Mouse (Mus musculus) lung, postnatal 4 days (tissue): Measurements from ENCODE around the gene Bmyc.
A peak's percentile ranks its signal among the peaks of the same experiment; 100 is the strongest.
"Not testable (repeated sequence)": the region's sequence is repeated elsewhere in the genome, so short reads cannot be mapped to it uniquely, and the experiment has no call there.

Experiments used
- DNase-seq, 2 experiments: peaks; one replicate each; pipeline ENCODE4 v3.0.0; 2021

The Bmyc gene

GRCm38 (mm10) chr2:25706643-25707481, at the start of gene Bmyc:
Gene Bmyc, plus strand, starts transcription at chr2:25706739.
- peak; percentile 82 to 85 for DNase-seq

- no peak for DNase-seq
Observed at GRCm38 (mm10) chr2:25657246-25657645, 49.3 kb upstream of the Bmyc start.

- no peak for DNase-seq
Observed at GRCm38 (mm10) chr2:25657652-25658051, 48.9 kb upstream of the Bmyc start, which contains the start of gene Lcn5. Gene Lcn5, plus strand, starts transcription at chr2:25657952.

DNA sequence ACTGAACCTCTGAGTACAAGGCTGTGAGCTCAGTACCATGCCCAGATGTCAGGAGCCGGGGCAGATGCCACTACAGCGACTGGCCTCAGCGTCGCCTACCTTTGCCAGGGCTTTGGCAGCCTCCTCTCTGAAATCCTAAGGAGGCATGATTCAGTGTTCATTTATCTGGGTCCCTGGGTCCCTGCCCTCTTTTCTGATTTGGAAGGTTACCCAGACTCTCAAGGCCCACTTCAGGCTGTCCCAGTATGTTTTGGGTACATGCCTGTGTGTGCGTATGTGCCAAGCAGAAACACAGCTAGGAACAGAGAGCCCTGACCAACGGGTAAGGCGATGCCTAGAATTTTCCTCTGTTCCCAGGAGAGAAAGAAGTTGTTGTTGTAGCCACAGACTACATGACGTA, 46.3 kb upstream of the Bmyc start:
- peak in 1 of 2 experiments; percentile 7 for DNase-seq

GRCm38 (mm10) chr2:25661245-25661970, 45.1 kb upstream of the Bmyc start:
- DNase-seq = no peak

DNA sequence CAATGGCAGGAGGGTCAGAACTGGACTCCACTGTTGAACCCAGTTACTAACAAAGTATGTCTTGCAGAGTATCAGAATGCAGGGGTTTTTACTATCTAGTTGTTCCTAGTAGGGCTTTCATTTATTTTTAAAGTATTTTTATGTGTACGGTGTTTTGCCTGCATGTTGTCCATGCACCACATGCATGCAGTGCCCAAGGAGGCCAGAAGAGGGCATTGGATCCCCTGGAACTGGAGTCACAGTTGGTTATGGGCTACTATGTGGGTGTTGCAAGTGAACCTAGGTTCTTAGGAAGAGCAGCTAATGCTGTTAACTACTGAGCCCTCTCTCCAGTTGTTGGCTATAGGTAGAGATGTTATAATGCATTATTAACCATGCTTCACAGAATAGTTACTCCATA, 43.0 kb upstream of the Bmyc start:
- DNase-seq = peak in 1 of 2 experiments; percentile 55

- DNase-seq = no peak
Observed at GRCm38 (mm10) chr2:25664125-25664524, 42.4 kb upstream of the Bmyc start.

GRCm38 (mm10) chr2:25666516-25666915, 40.0 kb upstream of the Bmyc start:
- DNase-seq = no peak

GRCm38 (mm10) chr2:25676486-25676885, 30.1 kb upstream of the Bmyc start, which contains the start of gene Lcn6:
Gene Lcn6, plus strand, starts transcription at chr2:25676786.
- no peak for DNase-seq

GRCm38 (mm10) chr2:25679559-25679958, 27.0 kb upstream of the Bmyc start:
- DNase-seq = no peak

GRCm38 (mm10) chr2:25682426-25682825, 24.1 kb upstream of the Bmyc start, which contains the start of gene Lcn10:
Gene Lcn10, plus strand, starts transcription at chr2:25682726.
- DNase-seq = no peak

- DNase-seq = no peak
Observed at GRCm38 (mm10) chr2:25686941-25687340, 19.6 kb upstream of the Bmyc start.

GRCm38 (mm10) chr2:25694605-25695004, 11.9 kb upstream of the Bmyc start:
- DNase-seq = peak; percentile 23 to 65

GRCm38 (mm10) chr2:25696951-25697350, 9.6 kb upstream of the Bmyc start:
- DNase-seq = peak in 1 of 2 experiments; percentile 10

- DNase-seq = no peak
Observed at GRCm38 (mm10) chr2:25698696-25699095, 7.8 kb upstream of the Bmyc start.

DNA sequence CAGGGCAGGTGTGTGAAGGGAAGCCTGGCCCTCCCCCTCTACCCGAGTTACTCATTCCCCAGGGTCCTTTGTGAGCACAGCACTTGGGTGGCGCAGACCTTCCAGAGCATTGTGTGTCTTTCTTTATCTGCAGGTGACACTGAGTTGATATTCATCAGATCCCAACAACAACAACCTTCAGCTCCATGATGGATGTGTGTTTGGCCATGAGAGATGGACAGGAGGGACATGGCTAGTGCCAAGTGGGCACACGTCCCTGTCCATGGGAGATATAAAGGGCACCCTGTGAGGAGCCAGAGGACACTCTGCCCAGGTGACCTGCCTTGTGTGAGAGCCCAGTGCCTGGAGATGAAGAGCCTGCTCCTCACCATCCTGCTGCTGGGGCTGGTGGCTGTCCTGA, 6.8 kb upstream of the Bmyc start, which contains the start of gene Obp2a:
TSS of gene Obp2a (plus strand) at position 301 of the 400 bp plus-strand sequence.
- not testable (repeated sequence) for DNase-seq

DNA sequence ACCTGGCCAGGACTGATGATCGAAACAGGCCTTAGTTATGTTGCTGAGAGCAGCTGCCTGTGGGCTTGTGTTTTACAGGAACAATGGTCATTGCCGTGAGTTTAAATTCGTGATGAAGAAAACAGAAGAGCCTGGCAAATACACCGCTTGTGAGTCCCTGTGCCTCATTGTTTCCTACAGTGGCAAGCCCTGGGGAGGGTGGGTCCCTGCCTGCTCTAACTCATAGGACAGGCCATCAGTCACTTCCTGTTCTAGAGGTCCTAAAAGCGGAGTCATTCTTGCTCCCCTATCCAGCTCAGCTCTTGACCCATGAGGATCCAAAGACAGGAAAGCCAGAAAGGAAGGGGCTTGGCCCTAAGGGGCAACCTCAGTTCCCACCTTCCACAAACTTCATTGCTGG, 5.5 kb upstream of the Bmyc start:
- no peak for DNase-seq

- no peak for DNase-seq
Observed at GRCm38 (mm10) chr2:25703706-25704105, 2.8 kb upstream of the Bmyc start.

DNA sequence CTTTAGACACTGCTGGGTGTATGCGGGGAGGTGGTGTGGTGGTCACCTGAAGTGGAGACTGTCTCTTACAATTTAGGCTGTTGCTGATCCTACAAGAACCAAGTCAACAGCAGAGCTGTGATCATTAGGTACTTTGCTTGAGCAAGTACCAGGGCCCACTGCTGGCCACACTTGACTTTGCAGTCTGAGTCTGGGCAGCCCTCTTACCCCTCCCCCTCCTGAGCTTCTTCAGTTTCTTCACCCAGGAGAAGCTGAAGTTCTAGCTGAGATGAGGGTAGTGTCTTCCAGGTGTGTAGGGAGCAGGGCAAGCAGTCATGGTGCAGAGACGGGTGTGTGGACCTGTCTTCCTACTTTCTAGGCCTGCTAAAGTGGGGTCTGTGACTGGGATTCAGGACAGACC, 1.6 kb downstream of the Bmyc start:
- DNase-seq = peak; percentile 33 to 38

DNA sequence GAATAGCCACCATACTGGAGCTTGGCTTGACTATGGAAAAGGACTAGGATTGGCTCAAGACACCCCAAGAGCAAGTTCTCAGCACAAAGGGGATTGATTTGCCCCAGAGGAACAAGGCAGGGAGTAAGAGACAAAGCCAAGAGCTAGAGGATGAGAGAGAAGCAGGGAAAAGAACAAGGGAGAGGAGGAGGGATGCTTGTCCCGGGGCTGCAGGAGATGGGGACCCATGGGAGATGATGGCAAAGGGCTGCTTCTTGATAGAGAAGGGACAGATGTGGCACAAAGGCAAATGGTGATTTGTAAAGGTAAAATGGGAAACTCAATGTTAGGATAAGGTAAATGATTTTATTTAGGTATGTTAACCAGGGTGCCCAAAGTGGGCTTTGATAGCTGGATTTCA, 2.5 kb downstream of the Bmyc start:
- not testable (repeated sequence) for DNase-seq

DNA sequence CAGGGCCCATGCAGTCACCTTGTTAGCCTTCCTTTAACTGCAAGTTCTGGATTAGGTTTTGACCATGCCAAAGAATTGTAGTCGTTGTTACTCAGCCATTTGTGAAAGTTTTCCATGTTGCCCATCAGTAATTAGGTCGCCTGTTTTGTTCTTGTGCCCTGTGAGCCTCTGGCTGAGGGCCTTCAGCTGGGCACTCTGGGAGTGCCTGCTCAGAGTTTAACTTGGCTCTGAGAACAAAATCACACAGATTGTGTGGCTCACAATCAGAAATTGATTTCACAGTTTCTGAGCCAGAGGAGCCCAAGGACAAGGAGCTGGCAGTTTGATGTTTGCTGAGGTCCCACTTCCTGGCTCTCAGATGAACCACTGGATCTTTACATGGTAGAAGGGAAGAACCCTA, 3.3 kb downstream of the Bmyc start:
- DNase-seq = not testable (repeated sequence)

DNA sequence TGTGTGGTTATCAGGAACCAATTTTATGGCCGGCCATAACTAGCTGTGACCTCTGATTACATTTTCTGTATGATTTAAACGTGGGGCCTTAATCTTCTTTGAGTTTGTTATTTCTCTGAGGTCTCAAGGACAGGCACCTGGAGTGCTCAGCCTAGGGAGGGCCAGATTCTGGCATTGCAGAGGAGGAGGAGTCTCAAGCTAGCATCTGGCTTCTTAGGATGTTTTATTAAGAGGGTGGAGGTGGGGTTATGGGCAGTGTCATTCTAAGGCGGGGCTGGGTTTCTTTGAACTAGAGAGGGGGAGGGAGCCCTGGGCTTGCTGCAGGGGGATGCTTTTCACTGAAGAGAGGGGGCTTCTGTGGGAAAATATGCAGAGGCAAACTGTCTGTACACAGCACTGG, 5.1 kb downstream of the Bmyc start:
- DNase-seq = not testable (repeated sequence)

DNA sequence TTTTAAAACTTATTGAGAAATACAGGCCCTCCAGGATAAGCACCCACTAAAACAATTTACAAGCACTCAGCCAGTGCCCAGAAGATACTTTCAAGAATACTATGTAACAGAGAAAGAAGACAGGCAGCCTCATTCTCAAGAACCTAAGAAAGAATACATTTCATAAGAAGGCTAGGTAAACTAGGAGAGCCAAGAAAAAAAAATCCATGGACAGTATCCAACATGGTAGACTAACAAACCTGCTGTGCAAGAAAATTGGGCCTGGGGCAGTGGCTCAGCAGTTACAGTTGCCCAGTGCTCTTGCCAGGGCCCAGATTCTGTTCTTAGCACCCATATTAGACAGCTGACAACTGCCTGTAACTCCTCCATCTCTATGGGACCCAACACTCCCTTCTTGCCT, 10.7 kb downstream of the Bmyc start:
- no peak for DNase-seq
